Mouse (Mus musculus) embryo, embryonic 11.5 days (tissue): ENCODE measurements around the gene Vmn1r43.
"Not testable (repeated sequence)": the region's sequence is repeated elsewhere in the genome, so short reads cannot be mapped to it uniquely, and the experiment has no call there.

ENCODE experiments used
- DNase-seq: peaks from one replicate; pipeline ENCODE4 v3.0.0-alpha.2; 2012; ENCODE audit warnings: low read depth, low spot score

Gene Vmn1r43

DNA sequence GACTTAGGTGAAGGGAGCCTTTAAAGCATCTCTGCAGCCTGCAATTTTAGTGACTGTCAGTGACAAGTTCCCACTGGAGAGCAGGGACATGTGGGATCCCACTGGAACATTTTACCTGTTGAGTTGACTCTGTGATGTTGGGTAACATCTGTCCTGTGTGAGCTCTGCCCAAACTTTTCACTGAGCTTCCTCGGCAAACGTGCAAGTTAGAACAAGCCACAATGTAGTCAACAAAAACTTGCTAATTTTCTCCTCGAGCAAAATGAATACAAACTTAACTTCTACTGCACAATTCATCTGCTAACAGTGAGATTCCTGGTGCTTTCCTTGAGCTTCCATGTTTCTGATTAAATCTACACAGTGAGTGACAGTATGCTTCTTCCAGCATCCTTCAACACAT is at the start of gene Vmn1r43, which contains the start of gene Vmn1r42:
Gene Vmn1r43, minus strand, starts transcription at position 101 of the 400 bp plus-strand sequence.
Gene Vmn1r42, minus strand, starts transcription at position 101 of the 400 bp plus-strand sequence.
- not testable (repeated sequence) for DNase-seq

DNA sequence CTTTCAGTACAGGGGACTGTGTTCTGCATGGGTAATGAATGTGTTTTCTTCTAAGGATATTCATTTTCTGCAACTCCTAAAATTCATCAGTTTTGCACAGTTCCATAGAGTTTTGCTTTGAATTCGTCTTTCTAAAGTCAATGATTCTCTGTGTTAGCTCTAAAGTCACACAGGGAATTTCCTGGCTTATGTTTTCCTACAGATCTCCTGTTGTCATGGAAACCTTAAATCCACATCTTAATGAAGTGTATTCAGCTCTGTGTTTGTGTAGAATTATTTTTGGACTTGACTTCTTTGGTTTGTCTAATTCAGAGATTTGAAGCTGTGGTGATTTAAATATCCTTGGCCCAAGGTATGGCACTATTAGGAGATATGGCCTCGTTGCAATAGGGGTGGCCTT is 7.6 kb upstream of the Vmn1r43 start:
- no peak for DNase-seq

DNA sequence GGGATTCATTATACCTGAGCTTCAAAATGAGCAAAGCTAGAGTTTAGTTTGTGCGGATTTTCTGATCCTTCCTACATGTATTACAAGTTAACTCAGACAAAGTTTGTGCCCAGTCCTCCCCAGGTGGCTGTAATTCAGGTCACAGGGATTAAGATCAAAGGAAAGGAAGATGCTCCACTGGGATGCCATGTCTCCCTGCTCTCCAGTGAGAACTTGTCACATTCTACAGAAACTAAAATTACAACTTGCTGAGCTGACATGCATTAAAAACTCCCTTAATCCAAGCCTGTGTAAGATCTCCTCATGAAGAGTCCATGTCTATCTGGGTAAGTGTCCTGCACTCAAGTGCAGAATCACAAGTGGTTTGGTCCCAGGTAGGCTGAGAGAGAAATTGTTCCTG is 7.1 kb upstream of the Vmn1r43 start, which contains the start of gene Vmn1r44:
Gene Vmn1r44, plus strand, starts transcription at position 301 of the 400 bp plus-strand sequence.
- no peak for DNase-seq

DNA sequence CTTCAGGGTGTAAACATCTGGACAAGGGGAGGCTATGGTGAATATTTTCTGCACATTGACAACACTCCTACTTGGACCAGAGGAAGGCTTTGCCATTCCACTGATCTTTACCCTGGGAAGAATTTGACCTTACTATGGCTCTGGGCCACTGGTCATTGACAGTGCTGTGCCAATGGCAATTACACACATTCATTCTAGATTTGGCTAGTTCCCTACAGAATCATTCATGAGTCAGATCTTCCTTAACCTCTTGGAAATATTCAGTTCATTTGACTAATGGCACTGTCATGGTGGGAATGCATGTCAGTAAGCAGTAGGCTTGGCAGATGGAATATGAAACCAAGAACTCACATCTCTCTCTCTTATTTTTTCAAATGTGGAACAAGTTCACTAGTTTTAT is 4.7 kb upstream of the Vmn1r43 start:
- DNase-seq, result no peak

DNA sequence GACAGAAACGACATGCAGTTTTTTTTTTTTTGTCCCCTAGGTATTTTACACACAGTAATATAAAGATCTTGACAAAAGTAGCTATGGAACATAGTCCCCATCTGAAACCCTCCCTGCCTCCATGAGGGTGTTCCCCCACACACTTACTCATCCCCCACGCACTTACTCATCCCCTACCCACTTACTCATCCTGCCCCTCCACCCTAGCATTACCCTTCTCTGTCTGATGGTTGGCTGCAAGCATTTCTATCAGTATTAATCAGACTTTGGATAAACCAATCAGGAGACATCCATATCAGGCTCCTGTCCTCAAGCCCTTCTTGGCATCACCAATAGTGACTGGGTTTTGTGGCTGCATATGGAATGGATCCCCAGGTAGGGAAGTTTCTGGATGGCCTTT is 750 bp upstream of the Vmn1r43 start:
- DNase-seq, result no peak

DNA sequence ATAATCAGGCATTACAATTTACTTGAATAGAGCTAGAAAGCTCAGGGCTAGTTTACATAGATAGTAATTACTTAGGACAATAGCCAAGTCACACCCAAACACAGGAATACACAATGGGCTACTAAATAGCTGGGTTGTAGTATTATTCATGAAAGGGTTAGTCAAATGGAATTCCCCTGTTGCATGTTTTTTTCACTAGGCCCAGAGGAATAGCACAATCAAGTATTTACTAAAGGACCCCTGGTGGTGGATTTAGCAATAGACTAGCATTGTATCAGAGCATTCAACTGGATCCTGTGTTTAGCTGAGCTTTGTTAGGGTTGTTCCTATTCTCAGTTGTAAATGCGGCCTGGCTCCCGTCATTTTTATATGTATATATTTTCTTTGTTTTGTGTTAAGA is 8.2 kb downstream of the Vmn1r43 start:
- DNase-seq, result no peak

DNA sequence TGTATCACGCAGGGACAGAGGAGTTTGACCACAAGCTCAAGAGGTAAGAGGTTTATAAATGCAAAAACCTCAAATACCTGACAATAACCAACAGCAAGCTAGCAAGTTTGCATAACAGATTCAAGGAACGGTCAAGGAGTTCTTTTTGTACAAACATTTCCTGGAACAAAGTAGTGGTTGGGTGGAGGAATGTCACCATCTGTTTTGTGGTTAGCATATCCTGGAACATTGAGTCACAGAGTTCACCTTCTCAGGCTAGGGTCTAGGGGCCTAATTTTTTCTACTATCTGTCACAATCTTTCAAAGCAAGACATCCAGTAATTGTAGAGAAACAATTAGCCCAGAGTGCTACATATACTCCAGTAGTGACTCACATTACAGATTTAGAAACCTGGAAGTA is 8.9 kb downstream of the Vmn1r43 start:
- DNase-seq, result no peak

DNA sequence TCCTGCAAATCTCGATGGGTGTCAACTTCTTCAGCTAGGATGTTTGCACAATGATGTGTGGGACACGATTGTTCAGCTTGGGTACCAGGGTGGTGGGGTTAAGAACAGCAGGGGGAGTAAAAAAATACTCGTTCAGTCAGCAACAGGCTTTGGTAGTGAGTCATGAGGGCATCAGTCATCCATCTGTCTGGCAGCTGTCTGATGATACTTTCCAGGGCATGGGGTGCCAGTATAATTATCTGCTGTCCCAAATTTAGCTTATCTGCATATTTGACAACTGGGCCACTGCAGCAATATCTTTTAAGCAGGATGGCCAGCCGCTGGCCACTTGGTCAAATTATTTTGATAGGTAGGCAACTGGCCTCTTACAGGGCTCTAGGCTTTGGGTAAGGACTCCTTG is 12.4 kb downstream of the Vmn1r43 start:
- no peak for DNase-seq

DNA sequence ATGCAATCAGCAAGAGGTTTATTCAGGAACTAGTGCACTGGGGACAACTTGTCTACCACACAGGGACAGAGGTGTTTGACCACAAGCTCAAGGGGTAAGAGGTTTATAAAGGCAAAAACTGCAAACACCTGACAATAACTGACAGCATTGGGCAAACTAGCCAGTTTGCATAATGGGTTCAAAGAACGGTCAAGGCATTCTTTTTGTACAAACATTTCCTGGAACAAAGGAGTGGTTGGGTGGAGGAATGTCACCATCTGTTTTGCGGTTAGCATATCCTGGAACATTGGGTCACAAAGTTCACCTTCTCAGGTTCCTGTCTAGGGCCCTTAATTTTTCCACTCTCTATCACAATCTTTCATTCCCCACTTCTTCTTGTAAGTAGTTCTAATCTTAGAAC is 16.4 kb downstream of the Vmn1r43 start:
- DNase-seq, result no peak

DNA sequence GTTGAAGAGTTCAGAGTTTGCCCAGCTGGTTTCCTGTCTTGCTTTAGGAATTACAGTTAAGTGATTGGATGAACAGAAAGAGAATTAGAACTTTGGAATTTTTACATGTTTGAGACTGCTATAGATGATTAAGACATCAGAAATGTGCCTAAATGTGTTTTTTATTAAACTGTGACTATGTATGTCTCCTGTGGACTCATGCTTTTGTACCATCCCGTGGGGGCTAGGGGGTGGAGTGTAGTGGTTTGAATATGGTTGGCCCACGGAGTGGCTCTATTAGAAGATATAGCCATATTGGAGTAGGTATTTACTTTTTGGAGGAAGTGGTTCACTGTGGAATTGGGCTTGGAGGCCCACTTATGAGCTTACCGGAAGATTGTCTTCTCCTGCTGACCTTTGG is 18.7 kb downstream of the Vmn1r43 start:
- DNase-seq, result no peak
